Mouse (Mus musculus) spleen, postnatal 36 days (tissue): ENCODE results near the gene Phactr2.

Source experiments
- DNase-seq, 2 experiments: peaks; one replicate each; pipeline ENCODE4 v3.0.0; 2022; ENCODE audit warnings: low spot score in 2 of 2, mixed read lengths in 1 of 2

The Phactr2 gene

DNA sequence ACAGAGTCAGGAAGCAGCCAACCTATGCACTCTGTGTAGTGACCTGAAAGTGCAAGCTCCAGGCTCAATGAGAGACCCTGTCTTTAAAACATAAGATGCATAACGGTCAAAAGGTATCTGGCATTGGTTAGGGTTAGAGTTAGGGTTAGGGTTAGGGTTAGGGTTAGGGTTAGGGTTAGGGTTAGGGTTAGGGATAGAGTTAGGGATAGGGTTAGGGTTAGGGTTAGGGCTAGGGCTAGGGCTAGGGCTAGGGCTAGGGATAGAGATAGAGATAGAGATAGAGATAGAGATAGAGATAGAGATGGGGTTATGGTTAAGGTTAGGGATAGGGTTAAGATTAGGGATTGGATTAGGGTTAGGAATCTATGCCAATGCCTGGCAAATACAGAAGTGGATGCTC is 72.2 kb downstream of the Phactr2 start:
- no peak for DNase-seq

DNA sequence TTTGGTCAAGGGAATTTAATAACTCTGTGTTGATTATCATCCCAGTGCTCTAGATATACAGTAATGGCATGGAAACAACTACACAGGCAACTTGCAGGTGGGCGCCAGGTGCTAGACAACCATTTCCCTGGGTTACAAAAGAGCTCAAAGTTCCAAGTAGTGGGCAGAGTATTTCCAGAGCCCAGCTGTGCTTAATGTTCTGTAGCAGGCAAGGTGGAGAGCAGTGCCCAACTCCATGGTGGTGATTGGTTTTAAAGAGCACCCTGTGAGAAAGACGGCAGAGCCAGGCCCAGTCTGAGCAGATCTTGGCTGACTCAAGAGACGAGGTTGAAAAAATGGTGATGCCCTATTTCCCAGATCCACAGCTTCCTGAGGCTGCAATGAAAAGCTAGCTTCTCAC is 78.5 kb downstream of the Phactr2 start:
- no peak for DNase-seq

DNA sequence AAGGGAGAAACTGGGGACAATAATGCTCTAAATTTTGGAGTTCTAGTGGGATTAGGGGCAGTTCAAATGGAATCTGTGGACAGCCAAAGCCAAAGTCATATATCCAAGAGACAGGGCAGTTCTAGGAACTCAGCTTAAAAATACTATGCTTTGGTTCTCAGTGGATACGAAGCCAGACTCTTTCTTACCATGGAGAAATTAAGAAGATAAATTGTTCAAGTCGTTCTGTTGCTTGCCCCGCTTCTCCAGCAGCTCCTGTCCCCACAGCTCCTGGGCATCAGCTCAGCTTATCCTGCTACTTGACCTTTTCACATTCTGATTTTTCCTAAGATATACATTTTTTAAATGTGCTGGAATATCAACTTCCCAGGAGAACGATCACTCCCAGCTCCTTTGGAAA is 80.2 kb downstream of the Phactr2 start:
- DNase-seq: no peak

DNA sequence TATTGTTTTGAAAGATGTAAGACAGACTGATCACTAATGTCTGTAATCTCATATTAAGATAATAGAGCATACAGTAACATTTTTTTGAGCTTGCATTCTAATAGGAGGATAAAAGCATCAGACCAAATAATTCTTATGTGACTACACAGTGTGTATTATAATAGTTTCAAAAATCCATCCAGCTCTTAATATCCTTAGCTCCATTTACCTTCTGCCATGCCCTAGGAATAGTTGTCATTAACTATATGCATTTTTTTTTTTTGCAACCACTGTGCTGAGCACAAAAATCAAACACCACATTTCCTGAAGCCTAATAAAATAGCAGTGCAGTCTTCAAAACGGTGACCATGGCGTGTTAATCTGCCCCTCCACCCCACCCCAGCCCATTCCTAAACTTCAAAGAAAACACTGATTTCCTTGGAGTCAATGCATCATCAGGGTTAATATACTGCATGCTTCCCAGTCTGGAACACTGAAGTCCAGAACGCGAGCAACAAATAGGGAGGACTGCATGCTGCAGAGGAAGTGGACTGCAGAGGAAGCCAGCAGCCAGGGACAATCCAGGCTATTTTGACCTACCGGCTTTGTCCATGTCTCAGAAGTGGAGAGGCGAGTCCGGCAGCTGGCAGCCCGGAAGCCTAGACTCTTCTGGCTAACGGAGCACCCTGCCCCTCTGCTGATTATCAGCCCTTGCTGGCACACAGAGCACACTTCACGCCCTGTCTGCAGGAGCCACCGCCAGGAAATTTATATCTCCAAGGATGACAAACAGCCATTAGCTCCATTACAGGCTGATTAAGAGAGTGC is 85.9 kb downstream of the Phactr2 start:
- DNase-seq: peak in 1 of 2 experiments; percentile 2

DNA sequence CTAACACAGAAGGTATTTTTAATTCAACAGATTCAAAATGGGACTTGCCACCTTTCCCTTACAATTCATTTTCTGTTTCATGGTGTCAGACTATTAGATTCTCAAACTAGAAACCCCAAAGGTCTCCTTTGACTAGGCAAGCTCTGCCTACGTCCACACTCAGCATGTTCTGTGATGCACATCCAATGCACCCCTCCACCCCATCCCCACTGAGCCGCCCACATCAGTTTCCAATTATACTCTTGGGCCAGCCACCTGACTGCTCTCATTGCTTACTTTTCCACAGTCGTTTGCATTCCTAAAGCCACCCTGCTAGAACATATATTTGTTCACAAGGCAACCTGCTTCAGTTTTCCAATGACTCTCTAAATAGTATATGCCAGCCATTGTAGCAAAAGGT is 89.3 kb downstream of the Phactr2 start:
- no peak for DNase-seq

DNA sequence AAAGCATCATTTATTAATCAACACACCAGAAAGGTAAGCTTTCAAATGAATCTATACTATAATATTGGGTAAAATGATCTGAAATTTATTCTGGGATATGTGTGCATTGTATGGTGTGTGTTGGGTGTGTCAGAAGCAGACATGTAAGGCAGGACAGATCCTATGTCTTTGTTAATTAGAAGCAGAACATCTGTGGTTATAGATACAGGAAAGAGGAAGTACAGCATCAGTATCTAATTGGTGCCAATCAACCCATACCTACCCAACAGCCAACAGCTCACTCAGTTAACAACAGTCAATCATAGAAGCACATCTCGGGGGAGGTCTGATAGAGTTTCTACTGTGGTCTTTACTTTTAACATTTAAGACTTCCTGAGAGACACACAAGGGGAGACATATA is 96.3 kb downstream of the Phactr2 start:
- DNase-seq: no peak

DNA sequence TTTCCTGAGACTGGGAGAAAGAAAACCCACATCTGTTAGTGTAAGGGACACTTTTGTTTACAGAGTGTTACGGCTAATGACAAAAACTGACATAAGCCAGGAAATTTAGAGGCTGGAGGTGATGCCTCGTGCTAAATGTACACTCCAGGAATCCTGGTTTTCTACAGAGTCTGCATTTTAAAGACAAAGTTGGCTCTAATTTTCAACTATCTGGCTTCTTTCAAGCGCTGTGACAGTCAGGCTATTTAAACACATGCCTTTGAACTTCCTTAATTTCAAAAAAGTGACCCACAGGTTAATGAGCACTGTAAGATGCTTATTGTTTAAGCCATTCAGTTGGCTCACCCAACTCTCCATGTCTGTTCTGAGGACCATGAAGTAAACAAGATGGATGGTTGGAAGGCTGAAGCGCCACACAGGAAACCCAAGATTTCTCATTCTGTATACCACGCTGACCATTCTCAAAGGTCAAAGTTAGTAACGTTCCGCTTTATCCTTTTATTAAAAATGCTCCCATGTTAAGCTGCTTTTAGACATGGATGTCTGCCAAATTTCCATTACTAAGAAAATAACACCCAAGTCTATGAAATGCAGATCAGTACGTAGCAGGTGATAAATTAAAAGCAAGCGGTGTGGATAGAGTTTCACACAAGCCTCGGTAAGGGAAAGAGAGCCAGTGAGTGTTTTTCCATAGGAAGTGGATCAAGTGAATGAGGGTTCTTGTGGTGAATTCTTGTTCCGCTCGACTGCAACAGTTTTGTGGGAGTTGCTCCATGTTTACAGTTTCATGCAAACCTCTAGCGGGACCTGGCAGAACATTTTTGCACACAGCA is 97.6 kb downstream of the Phactr2 start:
- DNase-seq: no peak

DNA sequence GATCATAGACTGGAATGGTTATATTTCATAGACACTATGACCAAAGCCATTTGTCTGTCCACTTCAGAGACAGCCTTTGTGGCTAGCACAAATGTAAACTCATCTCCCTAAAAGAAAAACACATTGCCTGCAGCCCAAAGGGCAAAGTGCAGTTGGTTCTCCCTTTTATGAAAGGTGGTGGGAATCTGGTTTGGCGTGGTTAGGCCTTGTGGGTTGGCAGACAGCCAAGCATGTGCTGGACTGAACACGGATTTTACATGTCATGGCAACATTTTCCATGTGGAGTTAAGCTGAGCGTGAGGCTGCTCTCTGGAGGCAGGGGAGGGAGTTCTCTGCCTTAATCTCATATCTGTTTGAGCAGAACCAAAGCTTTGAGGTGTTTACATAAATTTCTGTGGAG is 98.4 kb downstream of the Phactr2 start:
- no peak for DNase-seq

DNA sequence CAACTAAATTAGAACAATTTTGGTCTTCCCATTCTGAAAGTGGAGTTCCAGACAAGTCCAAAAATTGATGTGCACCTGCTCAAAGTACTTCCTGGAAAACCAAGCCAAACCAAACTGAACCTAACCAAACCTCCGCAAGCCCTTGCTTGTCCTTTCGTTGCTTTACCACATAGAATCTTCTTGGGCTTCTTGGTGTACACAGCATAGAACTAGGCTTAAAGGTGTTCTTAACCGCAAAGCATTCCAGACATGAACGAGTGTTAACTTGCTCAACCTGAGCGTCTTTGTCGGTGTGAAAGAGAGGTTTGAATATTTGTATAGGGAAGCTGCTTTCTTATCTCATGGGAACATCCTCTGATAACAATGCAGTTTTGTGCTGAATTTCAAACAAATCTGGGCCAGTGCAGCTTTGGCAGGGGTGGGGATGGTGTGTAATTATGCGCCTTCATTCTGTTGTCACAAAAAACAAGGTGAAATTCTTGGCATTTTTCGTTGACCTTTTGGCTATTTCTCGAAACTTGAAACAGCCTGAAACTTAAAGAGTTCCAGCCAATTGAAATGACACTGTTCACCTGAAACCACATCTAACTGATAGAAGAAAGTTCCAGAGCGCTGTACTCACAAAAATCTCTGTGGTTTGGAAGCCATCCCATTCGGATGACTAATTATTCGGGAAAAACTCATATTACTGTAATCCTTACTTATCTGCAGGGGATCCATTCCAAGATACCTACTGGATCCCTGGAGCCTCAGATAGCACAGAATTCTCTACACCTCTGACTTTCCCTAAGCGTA is 104.4 kb downstream of the Phactr2 start:
- no peak for DNase-seq

DNA sequence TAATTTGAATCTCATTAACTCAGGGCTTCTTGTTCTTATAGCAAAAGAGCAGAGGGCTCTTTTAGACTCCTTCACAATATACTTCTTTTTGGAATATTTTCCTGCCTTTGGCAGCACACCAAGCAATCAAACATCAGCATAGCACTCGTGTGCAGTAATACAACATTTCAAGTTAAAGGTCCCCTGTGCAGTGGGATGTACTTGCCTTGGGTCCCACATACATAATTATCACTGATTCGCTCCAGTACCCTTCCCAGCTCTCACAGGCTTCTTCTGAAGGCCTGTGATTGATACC is 110.0 kb downstream of the Phactr2 start:
- DNase-seq: no peak

DNA sequence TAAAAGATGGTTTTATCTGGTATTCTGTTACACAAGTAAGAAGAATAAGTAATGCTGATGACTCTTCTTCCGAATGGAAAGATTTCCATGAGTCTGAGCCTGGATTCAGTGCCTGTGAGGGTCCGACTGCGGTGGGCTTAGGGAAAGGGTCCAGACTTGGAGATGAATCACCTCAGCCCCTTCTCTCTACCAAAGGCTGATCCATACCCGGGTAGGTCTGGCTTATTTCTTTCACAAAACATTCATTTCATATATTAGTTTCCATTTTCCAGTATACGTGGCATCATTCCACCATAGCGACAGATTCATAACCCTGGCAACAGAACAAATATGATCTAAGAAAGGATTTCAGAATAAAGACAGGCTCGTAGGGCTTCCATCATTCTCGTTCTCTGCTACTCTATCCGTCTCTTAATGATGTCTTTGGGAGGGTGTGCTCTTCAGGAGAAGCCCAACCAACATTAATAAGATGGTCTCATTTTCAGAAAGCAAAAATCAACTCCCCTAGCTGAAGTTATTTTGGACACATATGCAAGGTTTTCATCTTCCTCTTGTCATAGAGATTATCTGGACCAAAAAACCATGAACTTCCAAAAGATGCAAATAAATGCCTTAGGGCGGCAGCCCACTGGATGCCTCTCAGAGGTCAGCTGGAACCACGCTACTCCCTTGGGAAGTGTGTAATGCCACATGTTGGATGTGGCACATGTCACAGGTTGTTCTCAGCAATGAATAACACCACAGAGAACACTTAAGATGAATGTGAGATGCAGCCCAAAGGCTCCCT is 110.5 kb downstream of the Phactr2 start:
- DNase-seq: no peak

DNA sequence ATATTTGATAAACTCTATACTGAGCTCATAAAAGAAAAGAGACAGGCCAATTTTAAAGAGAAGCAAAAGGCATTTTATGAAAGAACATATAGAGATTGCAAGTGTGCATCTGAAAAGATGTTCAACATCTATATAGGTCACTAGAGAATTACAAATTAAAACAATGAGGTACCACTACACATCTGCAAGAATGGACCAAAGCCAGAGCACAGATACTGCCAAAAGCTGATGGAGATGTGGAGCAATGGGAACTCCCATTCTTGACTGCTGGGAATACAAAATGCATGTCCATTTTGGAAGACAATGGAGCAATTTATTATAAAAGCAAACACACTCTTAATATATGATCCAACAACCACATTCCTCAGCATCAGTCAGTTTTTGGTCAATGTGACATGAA is 113.3 kb downstream of the Phactr2 start:
- DNase-seq: no peak

DNA sequence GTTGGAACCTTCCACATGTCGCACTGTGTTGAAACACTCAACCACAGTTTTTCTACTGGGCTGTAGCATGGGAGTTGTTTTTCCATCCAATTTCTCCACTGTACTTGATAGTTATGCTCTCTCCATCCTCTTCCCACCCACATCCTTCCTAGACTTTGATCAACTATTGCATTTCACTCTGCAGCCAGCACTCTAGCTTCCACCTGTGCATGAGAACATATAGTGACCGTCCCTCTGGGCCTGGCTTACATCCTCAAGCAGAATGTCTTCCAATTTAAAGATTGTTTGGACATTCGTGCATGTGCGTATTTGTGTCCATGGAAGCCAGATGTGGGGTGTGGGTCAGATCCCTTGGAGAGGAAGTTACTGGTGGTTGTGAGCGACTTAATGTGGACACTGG is 114.4 kb downstream of the Phactr2 start:
- DNase-seq: no peak

DNA sequence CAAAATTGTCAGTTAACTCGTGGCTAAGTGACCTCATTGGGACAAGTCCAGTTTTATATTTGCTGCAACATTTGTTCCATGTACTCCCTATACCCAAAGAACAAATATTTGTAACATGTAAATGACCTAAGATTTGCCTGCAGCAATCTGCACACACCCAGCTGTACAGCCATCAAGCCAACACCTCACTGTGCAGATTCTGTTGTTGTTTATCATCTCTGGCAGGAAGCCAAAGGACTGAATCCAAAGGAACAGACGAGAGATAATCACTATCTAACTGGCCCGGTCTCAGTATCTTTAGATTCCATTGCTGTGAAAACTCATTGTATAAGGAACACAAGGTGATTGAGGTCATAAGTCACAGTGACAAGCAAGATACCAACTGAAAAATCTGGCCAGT is 115.5 kb downstream of the Phactr2 start:
- no peak for DNase-seq

DNA sequence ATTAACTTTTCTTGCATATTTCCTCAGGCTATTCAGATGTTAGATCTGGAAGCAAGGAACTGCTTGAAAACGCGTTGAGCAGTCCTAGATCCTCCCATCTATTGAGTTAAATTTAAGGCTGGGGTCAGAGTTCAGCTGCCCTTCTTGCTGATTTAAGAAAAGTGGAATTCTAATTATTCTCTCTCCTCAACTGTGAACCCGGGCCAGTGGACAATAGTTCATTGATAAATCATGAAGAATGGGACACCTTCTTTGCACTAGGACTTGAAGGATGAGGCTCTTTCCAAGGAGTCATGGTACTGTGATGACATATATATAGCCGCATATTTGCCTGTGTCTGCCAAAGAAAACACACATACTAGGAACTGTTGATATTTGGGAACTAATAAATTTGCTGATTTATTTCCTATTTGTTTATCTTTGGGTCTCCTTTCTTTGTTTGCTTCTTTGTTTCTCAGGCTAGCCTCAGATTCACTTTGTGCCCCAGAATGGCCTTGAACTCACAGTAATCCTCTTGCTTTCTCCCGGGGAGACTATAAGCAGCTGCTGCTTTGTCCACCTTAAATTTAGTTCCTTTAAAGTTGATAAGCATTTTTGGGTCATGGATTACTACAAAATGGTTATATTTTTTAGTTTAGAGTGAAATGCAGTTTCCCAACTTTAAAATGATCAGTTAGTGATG is 127.5 kb downstream of the Phactr2 start:
- no peak for DNase-seq

DNA sequence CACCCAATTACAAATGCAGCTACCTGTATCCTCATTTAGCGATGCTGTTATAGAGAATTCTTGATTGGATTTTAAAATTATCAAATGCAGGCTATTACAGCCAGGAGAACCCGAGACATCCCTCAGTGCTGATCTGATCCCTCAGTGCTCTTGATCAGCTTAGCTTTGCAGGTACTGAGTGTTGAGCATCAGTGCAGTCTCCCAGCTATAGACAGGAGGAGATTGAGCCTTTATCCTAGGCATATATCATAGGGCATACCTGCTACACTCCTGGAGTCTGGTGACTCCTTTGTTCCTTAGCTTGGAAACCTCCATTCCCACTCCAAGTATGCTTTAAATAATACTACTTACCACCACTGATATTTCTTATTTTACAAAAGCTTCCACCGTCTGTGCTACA is 133.6 kb downstream of the Phactr2 start:
- DNase-seq: no peak

DNA sequence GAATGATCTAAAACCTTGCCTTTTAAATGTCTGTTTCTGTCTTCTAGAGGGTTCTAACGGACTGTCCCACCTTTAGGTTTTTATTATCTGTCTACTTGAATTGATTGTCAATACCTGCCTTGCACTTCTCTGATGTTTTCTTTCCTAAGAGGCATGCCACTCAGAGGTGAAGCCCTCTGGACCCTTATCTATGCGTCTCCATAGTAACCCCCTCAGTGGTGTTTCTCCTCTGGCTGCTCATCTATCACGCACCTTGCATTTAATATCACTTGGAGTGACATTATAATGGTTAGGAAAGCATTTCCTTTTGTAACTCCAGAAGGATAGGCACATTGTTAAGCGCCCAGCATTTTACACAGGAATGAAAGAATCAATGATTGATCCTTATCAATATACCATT is 137.2 kb downstream of the Phactr2 start:
- no peak for DNase-seq

DNA sequence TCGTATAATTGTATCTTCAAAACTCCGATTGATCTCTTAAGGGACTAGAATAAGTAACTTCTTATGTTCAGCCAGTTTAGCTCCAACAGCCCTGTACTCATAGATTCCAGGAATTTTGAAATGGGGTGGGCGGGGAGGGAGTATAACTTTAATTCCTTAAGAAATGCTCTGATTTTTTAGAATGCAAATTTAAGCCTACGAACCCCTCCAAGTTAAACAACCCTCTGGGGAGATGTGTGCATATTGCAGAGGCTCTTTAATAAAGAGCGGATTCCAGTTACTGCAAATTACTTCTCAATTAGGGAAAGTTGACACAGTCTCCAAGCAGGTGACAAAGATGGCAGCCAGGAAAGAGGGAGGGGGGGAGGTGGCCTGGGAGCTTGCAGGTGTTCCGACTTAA is 138.4 kb downstream of the Phactr2 start:
- no peak for DNase-seq

DNA sequence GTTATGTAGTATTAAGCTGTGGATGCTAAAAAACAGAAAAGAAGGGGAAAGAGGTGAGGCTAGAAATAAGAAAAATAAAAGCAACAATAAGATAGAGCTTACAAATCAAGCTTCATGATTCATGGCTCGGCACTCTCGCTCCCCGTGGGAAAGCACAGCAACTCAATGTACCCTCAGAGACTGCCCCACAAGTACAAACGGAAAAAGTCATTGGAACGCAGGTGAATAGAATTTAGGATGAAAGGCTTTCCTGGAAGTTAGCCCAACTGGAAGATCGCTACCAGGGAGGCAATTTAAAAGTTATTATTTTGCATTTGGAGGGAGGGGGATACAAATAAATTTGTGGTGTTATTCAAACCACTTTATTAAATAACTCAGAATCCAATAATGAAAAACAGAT is 138.9 kb downstream of the Phactr2 start:
- no peak for DNase-seq

DNA sequence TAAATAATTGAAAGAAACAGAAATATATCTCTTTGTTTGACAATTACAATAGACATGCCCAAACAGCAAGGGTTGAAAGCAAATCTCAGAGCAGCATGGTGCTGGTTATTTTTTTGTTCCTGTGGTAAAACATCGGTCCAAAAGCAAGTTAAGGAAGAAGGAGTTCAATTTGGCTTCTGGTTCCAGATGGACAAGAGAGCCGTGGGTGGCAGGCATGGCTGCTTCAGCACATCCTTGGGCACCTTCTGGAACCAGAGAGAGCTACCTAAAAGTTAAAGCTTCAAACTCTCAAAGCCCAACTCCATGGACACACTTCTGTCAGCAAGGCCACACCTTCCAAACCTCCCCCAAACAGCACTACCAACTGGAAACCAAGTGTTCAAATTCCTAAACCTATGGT is 140.4 kb downstream of the Phactr2 start:
- DNase-seq: no peak

DNA sequence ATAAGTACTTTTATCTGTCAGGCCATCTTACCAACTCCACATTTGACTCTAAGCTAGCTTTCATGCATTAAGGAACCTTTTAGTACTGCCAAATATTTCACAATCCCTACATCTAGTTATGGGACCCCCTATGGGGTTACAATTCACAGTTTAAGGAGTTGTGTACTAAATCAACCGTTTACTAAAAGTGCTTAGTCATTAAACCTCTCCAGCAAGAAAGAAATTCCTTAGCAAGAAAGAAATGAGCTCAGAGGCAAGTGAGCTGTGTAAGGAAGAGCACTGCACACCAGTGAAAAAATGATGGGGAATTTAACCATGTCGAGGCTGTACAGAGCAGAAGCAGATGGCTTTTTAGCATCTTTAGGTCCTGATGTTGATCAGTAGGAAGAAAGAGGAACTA is 141.2 kb downstream of the Phactr2 start:
- no peak for DNase-seq
